Mouse (Mus musculus) gastrocnemius, adult 2 months (tissue): ENCODE measurements around the gene Fxyd6. TPM values are rescaled to one million over a fixed set of nuclear protein-coding genes. Genes with fewer than 3 reads are reported as not detected.
A peak's percentile ranks its signal among the peaks of the same experiment; 100 is the strongest.

Source experiments
- DNase-seq: peaks from one replicate; pipeline ENCODE4 v3.0.0; 2022
- H3K27ac ChIP-seq: fragments of 200-600 bp; 2 replicates; pipeline ENCODE4 v1.8.1; 2022; ENCODE audit warnings: mild to moderate bottlenecking
- H3K4me3 ChIP-seq: fragments of 200-600 bp; 2 replicates; pipeline ENCODE4 v1.8.1; 2022; ENCODE audit warnings: mild to moderate bottlenecking, moderate library complexity
- CTCF ChIP-seq: fragments of 200-600 bp; IDR thresholded peaks from 2 replicates; pipeline ENCODE4 v1.8.1; 2022; ENCODE audit warnings: antibody characterized with exemption, mild to moderate bottlenecking, moderate library complexity
- intact Hi-C: fragments of 180-260 bp; cut with DNase I; formaldehyde crosslinking; loops from one replicate; pipeline ENCODE4 v1.15.1; 2025
- total RNA-seq, 2 experiments: library from RNA; stranded (reverse); gene quantifications; 2 replicates each; pipeline ENCODE4 v1.2.3; 2021

The Fxyd6 gene
- total RNA-seq, 2 experiments from 2014 or later = 26.7 to 84.7 TPM

DNA sequence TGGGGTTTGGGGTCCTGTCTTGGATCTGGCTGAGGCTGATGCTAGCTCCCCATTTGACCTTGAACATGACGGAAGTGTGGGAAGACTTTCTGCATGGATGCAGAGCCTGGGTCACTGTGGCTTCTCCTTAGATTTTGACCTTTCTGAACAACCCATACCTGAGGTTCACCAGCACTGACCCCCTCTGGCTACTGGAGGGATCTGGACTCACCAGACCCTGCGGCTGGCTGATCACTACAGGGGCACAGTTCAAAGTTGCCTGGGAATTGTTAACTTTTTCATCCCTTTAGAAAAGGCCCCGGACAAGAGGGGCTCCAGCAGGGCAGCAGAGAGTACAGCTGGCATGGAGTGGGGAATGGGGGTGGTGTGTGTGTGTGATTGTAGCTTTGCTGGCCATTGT lies 36.8 kb downstream of the Fxyd6 start:
- H3K4me3 ChIP-seq = no peak overlapping the region
- intact Hi-C loops = no loop called here
- no peak for TF ChIP-seq CTCF
- DNase-seq = no peak
- no peak overlapping the region for H3K27ac ChIP-seq

GRCm38 (mm10) chr9:45407706-45408675 lies 38.0 kb downstream of the Fxyd6 start:
- intact Hi-C loops = loop anchor here (1.0 kb wide), 1 partner anchor 108 kb away; no protein-coding TSS in a partner anchor
- peak; percentile 84 for TF ChIP-seq CTCF
- Histone ChIP-seq H3K4me3 (peak overlapping the region; percentile 58), H3K27ac (peak overlapping the region; percentile 49)
- peak; percentile 90 for DNase-seq

DNA sequence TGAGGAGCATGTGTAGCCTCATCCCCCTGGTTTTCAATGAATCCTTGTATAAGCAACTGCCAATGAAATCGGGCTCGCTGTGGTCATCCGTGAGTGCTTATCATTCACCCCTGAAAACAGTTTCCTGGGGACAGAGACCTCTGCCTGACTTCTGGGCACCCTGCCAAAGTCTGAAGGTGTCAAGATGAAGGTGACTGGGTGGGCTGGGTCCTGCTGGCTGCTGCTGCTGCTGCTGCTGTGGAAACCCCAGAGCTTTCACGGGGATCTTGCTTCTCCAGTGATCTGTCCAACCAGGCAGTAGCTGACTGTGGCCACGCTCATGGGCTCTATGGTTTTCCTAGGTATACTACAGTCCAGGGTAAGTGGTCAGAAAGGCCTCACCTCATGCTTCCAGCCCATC lies 40.2 kb downstream of the Fxyd6 start:
- intact Hi-C loops = no loop called here
- DNase-seq = no peak
- Histone ChIP-seq H3K27ac (no peak overlapping the region), H3K4me3 (no peak overlapping the region)
- TF ChIP-seq CTCF = no peak

DNA sequence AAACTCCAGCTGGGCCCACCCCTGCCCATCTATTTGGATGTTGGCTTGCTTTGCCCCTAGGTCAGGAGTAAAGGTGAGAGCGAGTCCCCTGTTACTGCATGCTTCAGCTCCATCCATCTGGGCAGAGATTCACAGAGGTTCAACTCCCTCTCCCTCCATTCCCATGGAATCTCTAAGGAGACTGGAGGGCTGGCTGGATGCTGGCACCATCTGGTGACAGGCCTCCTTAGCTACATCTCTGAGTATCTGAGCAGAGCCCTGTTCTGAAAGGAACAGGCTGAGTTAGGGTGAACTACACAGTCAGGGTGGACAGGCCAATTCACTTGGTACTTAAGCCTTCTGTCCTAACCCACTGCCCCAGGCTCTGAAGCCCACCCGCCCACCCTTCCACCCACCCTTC lies 40.6 kb downstream of the Fxyd6 start:
- no peak for DNase-seq
- intact Hi-C loops = no loop called here
- Histone ChIP-seq H3K27ac (no peak overlapping the region), H3K4me3 (no peak overlapping the region)
- TF ChIP-seq CTCF = no peak

DNA sequence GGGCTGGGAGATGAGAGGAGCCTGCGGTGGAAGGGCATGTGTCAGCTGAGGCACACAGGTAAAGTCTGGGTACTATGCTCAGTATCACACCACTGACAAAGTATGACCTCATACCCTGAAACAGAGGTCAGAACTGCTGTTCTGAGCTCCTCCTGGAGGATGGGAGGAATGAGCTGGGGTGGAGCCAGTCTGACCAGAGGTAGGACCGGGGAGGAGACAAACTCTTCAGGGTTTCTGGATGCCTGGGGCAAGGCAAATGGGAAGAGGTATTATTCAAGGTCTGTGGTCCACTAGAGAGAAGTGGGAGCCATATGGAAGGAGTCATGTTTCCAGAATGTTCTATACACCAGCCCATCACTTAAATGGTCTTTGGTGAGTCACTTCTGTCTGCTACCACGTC lies 41.1 kb downstream of the Fxyd6 start:
- DNase-seq = no peak
- no peak for TF ChIP-seq CTCF
- intact Hi-C loops = no loop called here
- H3K4me3 ChIP-seq = no peak overlapping the region
- no peak overlapping the region for H3K27ac ChIP-seq

GRCm38 (mm10) chr9:45411803-45412202 lies 41.8 kb downstream of the Fxyd6 start:
- no peak for DNase-seq
- TF ChIP-seq CTCF = peak; percentile 66
- H3K4me3 ChIP-seq = no peak overlapping the region
- H3K27ac ChIP-seq = no peak overlapping the region
- intact Hi-C loops = no loop called here

GRCm38 (mm10) chr9:45412287-45412686 lies 42.3 kb downstream of the Fxyd6 start:
- TF ChIP-seq CTCF = peak; percentile 92
- intact Hi-C loops = no loop called here
- Histone ChIP-seq H3K27ac (no peak overlapping the region), H3K4me3 (no peak overlapping the region)
- DNase-seq = peak; percentile 88

GRCm38 (mm10) chr9:45412700-45413477 lies 42.9 kb downstream of the Fxyd6 start:
- TF ChIP-seq CTCF = no peak
- Histone ChIP-seq H3K4me3 (no peak overlapping the region), H3K27ac (no peak overlapping the region)
- no peak for DNase-seq
- intact Hi-C loops = no loop called here

DNA sequence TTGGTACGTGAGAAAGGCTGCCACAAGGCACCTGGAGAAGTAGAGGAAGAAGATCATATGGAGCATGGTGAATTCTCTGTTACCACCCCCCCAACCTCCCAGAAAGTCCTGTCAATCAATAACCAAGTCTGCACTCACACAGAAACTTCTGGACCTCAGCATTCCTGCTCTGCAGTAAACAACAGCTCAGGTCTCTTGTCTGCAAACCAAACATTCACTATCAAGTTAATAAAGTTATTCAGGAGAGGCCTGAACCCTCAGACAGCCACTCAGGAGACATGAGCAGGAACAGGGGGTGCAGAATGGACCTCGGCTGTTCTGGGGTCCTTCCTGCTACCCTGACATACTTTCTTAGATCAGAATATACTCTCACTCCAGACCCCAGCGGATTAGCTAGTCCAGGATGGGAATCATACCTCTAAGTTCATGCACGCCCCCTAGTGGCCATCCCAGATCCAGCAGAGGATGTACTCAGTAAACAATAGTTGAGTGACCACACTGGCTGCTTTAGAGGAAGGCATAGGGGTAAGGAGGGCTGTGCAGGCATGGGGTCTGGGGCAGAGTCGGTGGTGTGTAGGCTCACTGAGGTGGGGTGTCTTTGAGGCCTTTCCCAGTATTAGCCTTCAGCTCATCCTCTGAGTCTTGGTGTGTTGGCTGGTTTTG lies 43.6 kb downstream of the Fxyd6 start:
- DNase-seq = no peak
- Histone ChIP-seq H3K4me3 (no peak overlapping the region), H3K27ac (no peak overlapping the region)
- intact Hi-C loops = no loop called here
- peak; percentile 59 for TF ChIP-seq CTCF

- H3K4me3 ChIP-seq = no peak overlapping the region
- DNase-seq = peak; percentile 55
- TF ChIP-seq CTCF = peak; percentile 66
- intact Hi-C loops = loop anchor here (1.0 to 2.0 kb wide), 2 partner anchors 115 to 338 kb away; no protein-coding TSS in a partner anchor
- H3K27ac ChIP-seq = no peak overlapping the region
Measured at GRCm38 (mm10) chr9:45415912-45416311, 45.9 kb downstream of the Fxyd6 start.

DNA sequence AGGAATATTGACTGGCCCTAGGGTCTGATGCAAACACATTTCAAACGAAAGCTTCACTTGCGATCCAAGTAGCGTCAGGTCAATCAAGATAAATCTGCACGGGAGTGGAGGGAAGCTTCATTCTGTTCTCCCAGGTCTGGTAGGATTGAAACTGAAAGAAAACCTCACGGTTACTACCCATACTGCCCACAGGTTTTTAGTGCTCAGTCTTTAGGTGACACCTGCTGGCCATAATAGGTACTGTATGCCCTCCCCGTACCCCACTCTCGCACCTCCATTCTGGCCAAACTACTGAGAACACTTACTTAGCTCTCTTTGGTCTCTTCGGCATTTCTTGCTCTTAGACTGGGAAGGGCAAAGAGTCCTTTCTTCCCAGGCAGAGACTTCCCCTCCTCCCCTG lies 47.3 kb downstream of the Fxyd6 start:
- DNase-seq = peak; percentile 63
- TF ChIP-seq CTCF = peak; percentile 83
- Histone ChIP-seq H3K4me3 (peak overlapping the region; percentile 60), H3K27ac (no peak overlapping the region)
- intact Hi-C loops = loop anchor here (2.0 kb wide), 1 partner anchor 116 kb away; no protein-coding TSS in a partner anchor

- DNase-seq = no peak
- no peak for TF ChIP-seq CTCF
- intact Hi-C loops = loop anchor here (2.0 kb wide), 1 partner anchor 197 kb away; no protein-coding TSS in a partner anchor
- Histone ChIP-seq H3K27ac (no peak overlapping the region), H3K4me3 (no peak overlapping the region)
Measured at GRCm38 (mm10) chr9:45418252-45418651, 48.3 kb downstream of the Fxyd6 start.
